Mouse (Mus musculus) gastrocnemius, postnatal 36 days (tissue): ENCODE data around the gene Higd2a. TPM values are rescaled to one million over a fixed set of nuclear protein-coding genes. Genes with fewer than 3 reads are reported as not detected.

Experiments
- DNase-seq, 2 experiments: peaks; one replicate each; pipeline ENCODE4 v3.0.0; 2022
- intact Hi-C: fragments of 180-260 bp; cut with DNase I; formaldehyde crosslinking; loops from one replicate; pipeline ENCODE4 v1.15.1; 2025
- long read RNA-seq, 2 experiments: library from polyadenylated mRNA; stranded (forward); transcript quantifications; one replicate each; pipeline ENCODE4 v2.0.0; 2021
- total RNA-seq, 2 experiments: library from RNA; stranded (reverse); gene quantifications; 2 replicates each; pipeline ENCODE4 v1.2.3; 2021

Higd2a gene
- 100 to 1,000 TPM; 145 to 149 TPM for total RNA-seq
- long read RNA-seq, experiment 1, transcript Higd2a-201 (2 exons, 648 nt) = major isoform, 292 of 299 reads
- long read RNA-seq, experiment 1, partial matches to known transcripts = 0 of 299 reads
- long read RNA-seq, experiment 1, other reads (novel, unspliced or antisense) = 7 of 299 reads
- long read RNA-seq, experiment 2, transcript Higd2a-201 (2 exons, 648 nt) = major isoform, 285 of 288 reads
- long read RNA-seq, experiment 2, partial matches to known transcripts = 3 of 288 reads
- long read RNA-seq, experiment 2, other reads (novel, unspliced or antisense) = 0 of 288 reads

DNA sequence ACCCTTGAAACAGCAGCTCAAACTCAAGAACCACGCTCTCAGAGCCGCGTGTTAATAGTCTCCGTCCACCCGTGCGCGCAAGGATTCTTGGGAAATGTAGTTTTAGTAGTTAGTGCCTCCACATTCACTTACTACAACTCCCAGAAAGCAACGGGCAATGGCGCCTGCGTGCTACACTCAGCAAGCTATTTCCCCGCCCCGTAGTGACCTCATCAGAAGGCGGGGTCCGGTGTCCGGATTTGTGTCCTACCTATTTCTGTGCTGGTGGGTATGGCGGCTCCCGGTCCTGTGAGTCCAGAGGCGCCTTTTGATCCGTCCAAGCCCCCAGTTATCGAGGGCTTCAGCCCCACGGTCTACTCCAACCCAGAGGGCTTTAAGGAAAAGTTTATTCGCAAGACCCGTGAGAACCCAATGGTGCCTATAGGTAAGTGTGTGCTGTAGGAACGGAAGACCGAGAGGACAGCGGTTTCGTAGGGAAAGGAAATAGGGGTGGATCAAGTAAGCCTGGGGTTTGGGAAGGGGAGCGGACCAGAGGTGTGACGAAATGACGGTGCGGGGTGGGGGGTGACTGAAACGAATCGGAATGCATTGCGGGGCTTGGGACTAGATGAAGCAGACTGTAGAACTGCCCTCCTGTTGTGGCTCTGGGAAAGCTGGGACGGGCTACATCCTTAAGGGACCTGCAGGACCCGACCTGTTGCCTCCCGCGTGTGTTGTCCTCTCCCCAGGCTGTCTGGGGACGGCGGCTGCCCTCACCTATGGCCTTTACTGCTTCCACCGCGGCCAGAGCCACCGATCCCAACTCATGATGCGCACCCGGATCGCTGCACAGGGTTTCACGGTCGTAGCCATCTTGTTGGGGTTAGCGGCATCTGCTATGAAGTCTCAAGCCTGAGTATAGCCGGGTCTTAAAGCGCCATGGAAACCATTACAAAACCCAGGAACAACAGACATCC lies at the start of gene Higd2a, which contains the start of gene Nop16:
Higd2a (plus strand) TSS at position 212 of the 956 bp plus-strand sequence.
Nop16 (minus strand) TSS at position 95 of the 956 bp plus-strand sequence.
- intact Hi-C loops = loop anchor here (2.0 kb wide), 1 partner anchor 31 kb away; the partner anchor contains the start of gene Faf2
- peak; percentile 94 to 95 for DNase-seq

DNA sequence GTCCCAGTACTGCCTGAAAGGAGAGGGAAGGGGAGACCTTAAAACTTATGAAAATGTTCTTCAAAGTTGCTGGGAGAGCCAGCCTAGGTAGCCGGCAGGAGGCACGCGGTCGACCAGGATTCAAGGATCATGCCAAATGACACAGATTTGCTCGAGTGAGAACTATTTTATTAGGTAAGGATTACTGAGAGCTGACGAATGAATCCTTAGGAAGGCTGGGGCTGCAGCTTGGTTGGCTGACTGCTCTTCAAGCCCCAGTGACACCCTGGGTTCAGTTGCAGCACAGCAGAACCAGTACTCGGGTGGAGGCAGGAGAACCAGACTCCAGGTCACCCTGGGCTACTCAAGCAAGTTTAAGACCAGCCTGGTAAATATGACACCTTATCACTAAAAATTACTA lies 42.0 kb upstream of the Higd2a start:
- intact Hi-C loops = no loop called here
- DNase-seq = no peak

DNA sequence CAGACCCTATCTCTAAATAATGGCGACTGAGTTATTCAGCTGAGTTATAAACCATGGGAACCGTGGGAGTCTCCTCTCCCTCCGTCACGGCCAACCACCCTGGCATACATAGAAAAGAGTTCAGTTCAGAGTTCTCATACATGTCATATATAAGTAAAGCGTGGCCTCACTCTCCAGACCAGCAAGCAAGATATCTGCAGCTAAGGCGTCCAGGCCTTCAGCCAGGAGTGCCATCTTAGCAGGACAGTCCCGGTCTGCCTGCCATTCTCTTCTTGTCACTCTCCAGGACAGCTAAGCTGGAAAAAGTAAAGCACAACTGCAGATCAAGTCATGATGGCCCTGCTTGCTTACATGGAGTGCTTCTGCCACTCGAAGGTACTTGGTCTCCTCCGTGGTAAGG lies 33.8 kb upstream of the Higd2a start:
- intact Hi-C loops = no loop called here
- no peak for DNase-seq

DNA sequence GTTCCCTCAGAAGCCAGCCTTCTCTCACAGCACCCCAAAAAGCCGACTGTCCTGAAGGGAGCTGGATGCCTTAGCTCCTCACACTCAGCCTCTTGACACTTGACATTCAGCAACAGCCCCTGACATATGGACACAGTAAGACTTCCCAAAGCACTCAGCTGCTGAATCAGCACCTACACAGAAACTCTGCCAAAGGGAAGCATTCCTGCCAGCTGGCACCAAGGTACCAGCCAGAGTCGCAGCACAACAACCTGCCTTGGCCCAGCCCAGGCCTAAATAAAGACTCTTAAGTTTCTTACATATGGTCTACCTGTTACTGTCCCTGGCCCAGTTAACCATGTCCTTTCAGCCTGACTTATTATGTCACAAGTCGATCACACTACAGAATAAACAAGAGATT lies 33.2 kb upstream of the Higd2a start:
- DNase-seq = peak; percentile 56
- intact Hi-C loops = no loop called here

DNA sequence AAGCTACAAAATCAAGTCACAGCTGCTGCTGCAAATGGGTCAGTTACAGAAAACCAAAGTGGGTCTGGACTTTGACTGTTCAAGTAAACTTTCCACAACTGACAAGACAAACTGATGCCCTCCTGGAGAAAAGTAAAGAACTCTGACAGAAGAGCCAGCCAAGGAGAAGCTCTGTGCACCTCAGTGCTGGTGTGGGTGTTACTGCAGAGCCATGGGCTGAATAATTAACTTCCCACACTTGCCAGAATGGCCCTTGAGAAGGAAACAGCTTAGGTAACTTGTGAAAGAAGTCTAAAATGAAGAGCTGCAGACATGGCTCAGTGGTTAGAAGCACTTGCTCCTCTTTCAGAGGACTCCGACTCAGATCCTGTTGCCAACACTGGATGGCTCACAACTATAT lies 32.4 kb upstream of the Higd2a start:
- intact Hi-C loops = no loop called here
- DNase-seq = no peak

DNA sequence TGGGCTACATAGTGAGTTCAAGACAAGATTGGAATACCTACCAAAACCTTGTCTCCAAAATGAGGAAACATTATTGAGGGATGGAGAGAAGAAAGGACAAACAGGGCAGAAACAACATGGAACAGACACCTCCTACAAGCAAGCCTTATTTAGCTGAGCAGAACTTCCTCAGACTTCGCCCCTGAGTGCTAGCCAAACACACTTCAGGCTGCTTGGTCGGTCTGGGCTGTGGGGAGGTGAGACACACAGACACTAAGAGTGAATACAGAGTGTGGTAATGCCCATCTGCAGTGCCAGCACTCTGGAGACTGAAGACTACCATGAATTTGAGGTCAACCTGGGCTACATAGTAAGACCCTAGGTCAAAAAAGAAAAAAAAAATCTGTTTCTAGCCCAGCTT lies 30.4 kb upstream of the Higd2a start:
- intact Hi-C loops = loop anchor here (10.0 kb wide), 1 partner anchor 95 kb away; the partner anchor contains the start of gene Thoc3
- no peak for DNase-seq

DNA sequence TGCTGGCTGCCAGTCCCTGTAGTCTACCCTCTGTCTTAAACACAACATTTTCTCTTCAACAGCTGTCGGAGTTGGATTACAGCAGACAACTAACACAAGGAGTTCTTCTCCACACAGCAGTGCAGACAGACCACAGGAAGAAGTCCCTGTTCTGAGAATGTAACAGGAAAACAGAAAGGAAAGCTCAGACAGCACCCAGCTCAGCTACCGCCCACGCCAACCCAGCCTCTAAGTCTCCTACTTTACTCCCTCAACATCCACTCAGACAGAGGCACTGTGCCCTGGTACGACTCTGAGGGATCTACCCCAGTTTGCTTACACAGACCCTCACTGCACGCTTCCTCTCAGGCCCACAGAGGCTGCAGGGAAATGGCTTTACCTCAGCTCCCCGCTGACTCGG lies 29.4 kb upstream of the Higd2a start:
- intact Hi-C loops = loop anchor here (10.0 kb wide), 1 partner anchor 96 kb away; the partner anchor contains the start of gene Thoc3
- DNase-seq = no peak

DNA sequence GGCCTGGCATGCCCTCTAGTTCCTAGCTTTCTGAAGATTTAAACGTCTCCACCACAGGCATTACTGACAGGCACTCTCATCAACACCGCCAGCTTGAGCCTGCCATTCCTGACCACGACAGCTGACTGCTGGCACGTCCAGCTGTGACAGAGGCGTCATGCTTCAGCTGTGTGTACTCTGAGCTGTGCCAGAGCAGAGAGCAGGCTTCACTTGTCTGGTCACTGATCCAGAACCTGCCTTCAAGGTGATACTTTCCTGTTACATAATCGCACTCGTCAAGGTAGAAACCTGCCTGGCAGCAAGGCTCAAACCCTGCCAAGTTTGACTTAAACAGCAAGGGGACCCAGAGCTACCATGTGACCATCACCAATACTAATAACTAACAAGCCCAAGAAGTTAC lies 27.4 kb upstream of the Higd2a start:
- intact Hi-C loops = loop anchor here (10.0 kb wide), 1 partner anchor 98 kb away; the partner anchor contains the start of gene Thoc3

DNA sequence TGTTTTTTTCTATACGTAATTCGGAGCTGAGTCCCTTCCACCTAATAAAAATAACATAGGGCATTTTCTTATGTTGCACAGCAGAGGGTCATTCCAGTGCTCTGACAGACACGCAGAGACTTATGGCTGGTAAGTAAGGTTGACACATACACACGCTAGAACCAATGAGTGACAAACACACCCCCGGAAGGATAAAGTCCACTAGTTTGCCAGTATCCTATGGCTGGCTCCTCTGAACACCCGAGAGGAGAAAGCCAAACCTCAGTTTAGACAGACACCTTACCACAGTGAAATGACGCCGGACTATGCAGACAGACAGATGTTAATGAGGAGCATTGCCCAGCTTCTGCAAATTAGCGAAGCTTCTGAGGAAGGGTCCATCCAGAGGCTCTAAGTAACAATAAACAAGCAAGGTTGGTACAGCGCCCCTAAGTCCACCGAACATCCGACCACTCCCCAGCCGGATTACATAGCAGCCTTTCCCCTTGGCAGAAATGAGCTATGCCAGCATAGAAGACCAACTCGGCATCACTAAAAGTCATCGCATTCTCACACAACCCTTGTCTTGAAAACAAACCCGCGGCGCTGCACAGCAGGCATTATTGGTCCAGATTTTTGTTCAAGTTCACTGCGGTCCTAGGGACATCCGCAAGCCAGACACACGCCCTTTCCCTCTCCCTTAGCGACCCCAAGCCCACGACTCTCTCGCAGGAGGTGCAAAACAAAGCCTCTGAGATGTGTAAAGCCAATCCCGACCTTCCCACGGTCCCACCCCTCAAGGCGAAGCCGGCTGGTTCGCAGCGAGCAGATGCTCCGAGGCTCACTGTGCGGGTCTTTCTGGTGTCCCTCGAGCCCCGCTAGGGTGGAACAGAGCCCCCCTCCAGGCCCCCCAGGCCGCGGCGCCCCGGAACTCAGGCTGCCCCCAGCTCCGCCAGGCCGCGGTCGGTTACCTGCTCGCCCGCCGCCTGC lies 25.5 kb upstream of the Higd2a start:
- intact Hi-C loops = loop anchor here (10.0 kb wide), 1 partner anchor 100 kb away; the partner anchor contains the start of gene Thoc3
- no peak for DNase-seq

More for the DNA sequence above, 27.4 kb upstream of the Higd2a start:
- DNase-seq = no peak

DNA sequence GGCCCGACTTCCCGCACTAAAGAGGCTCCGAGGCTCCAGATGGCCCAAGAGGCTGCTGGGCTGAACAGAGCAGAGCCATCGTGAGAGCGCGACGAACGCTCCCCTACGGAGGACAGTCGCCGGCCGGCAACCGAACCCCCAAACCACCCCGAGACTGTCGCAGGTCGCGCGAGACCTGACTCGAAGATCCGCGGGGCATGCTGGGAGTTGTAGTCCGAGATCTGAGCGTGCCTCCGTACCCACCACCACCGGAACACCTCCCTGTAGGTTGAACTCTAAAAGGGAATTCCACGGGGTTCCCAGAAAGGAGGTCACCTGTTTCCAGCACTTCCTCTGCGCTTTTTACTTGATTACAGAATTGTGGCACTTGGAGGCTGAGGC lies 24.8 kb upstream of the Higd2a start, which contains the start of gene 4833439L19Rik:
4833439L19Rik (minus strand) TSS at position 235 of the 381 bp plus-strand sequence.
- intact Hi-C loops = loop anchor here (10.0 kb wide), 1 partner anchor 100 kb away; the partner anchor contains the start of gene Thoc3
- peak; percentile 89 to 93 for DNase-seq

DNA sequence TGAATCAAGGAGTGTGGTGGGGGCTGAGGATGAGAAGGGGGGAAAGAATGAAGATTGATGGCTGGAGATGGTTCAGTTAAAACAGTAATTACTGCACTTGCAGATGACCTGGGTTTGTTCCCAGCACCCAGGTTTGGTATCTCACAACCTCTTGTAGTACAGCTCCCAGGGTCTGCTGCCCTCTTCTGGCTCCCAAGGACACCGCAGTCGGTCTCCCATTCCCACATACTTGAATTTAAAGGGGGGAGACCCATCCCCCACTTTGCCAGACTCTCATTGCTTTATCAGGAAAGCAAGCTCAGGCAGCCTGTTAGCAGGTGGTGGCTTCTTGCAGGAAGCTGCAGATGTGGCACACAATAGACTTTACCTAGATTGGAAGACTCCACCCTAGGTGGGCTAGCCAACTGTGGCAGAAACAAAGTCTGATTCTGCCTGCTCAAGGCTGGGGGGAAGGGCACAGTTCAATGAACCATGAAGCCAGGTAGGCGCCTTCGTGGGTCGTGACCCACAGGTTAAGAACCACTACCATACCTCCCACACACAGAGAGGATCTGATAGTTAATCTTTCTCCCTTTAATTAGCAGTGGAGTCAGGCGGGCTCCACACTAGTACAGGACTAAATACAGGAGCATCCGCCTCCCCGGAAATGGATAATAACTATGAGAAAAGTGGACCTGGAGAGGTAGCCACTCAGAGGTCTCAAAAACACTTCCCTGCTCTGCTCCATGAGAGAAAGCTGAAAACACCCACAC lies 24.2 kb upstream of the Higd2a start:
- intact Hi-C loops = loop anchor here (10.0 kb wide), 1 partner anchor 101 kb away; the partner anchor contains the start of gene Thoc3
- DNase-seq = peak; percentile 21 to 37

DNA sequence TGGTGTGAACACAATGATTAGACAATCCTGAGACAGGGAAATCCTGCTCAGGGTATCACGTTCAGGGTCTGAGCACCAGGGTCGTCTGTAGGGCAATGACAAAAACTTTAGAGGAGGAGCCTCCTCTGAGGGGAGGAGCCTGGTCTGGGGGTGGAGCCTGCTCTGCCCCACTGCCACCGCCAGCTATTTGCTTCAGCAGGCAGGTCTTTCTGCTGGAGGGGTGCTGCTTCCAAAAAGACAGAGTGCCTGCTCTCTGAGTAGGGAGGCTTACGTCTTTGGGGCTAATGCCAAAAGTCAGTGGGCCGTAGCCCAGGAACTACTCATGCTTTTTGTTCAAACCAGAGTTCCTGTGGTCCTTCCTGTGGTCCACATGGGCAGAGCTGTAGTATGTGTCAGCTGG lies 21.6 kb upstream of the Higd2a start:
- DNase-seq = no peak
- intact Hi-C loops = loop anchor here (10.0 kb wide), 1 partner anchor 104 kb away; the partner anchor contains the start of gene Thoc3

DNA sequence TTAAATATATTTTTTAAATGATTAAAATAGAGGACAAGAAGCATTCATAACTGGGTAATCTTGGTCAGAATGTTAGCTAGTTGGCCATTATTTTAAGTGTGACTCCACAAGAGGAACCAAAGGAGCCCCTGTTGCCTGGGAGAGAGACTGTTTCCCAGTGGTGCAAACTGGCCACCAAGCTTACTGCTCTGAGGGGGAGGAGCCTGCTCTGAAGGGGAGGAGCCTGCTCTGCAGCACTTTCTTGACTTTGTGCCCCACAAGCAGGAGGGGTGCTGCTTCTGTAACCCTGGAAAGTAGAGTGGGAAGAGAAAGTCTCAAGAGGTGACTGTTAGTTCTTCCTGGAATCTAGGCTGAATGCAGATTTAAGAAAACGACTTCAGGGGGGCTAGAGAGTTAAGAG lies 20.7 kb upstream of the Higd2a start:
- intact Hi-C loops = loop anchor here (10.0 kb wide), 1 partner anchor 104 kb away; the partner anchor contains the start of gene Thoc3
- DNase-seq = no peak

DNA sequence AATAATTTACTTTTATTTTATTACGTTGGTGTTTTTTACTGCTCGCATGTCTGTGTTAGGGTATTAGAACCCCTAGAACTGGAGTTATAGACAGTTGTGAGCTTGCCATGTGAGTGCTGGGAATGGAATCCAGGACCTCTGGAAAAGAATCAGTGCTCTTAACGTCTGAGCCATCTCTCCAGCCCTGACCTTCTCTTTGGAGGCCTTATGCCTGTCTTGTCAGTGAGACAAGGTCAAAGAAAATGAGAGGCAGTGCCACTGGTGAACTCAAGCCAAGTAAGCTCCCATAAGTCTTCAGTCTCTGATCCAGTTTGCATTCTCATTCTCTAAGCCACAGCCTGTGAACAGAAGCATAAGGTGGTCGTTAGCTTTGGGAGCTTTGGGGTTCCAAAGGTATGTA lies 19.3 kb upstream of the Higd2a start:
- intact Hi-C loops = no loop called here

DNA sequence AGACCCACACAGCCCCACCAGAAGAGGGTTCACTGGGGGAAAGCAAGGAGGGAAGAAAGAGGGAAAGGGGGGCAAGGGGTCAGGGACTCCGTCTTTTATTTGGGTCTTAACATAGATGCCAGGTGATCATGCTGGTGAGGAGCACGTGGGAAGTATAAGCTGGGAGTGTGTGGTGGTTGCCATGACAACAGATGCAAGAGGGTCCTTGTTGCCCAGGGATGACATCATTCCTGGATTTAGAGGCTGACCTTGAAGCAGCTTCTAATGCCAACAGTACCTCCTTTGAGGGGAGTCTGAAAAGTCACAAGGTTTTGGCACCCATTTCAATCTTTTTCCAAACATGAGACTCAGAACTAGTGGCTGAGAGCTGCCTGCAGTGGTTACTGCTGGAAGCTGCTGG lies 18.4 kb upstream of the Higd2a start:
- DNase-seq = no peak
- intact Hi-C loops = no loop called here

More for the DNA sequence above, 19.3 kb upstream of the Higd2a start:
- DNase-seq = no peak

DNA sequence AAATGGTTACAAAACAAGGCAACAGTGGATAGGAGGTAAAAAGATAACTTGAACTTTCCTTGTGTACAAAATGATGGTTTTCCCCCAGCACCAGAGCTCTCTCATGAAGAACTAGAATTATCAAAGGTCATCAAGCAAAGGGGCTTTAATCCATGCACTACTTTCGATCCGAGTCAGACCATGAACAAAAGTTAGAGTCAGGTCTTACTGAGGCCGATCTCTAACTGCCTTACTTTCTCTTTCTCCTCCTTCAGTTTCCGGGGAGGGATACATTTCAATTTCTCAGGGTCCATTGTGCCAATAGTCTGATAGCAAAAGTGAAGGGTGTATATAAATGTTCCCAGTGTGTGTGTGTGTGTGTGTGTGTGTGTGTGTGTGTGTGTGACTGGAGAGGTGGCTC lies 17.4 kb upstream of the Higd2a start:
- no peak for DNase-seq
- intact Hi-C loops = no loop called here

DNA sequence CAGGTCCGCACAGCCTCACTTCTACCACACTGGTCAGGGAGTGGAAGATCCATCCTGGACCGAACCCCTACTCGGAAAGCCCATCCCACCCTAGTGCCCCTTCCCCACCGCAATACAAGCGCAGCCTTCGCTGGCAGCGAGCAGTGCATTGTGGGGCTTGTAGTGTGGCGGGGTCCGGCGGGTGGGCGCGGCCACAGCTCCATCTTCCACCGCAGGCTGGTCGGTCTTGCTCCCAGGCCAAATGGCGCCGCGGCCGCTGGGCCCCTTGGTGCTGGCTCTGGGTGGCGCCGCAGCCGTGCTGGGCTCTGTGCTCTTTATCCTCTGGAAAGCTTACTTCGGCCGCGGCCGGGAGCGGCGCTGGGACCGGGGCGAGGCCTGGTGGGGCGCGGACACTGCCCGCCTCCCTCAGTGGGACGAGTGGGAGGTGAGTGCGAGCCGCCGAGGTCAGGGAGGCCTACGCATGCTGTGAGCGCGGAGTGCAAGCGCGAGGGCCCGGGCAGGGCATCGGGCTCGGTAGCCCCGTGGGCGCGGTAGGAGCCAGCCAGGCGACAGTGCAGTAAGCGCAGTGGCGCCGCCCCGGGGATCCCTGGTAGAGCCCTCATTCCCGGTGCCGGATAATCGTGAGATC lies 15.0 kb upstream of the Higd2a start, which contains the start of gene Arl10:
Arl10 (plus strand) TSS at position 162 of the 628 bp plus-strand sequence.
- intact Hi-C loops = no loop called here

DNA sequence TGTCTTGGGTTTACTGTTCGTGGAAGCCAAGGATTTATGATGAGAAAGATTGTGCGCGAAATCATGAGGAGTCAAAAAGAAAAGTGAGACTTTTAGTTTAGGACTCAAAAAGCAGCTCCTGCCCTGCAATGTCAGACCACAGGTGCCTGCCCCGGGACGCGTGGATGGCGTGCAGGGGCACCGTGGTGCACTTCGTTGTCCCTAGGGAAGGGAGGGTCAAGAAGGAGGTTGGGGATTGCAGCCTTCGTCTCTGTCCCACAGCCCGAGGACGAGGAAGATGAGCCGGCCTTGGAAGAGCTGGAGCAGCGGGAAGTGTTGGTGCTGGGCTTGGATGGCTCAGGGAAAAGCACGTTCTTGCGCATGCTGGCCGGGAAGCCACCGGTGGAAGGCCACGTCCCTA lies 14.5 kb upstream of the Higd2a start:
- no peak for DNase-seq
- intact Hi-C loops = no loop called here

More for the DNA sequence above, 15.0 kb upstream of the Higd2a start, which contains the start of gene Arl10:
- DNase-seq = peak; percentile 66 to 72
